Mouse (Mus musculus) heart, adult 2 months (tissue): ENCODE data around the gene B2m.

Experiments
- CTCF ChIP-seq: fragments of 200-600 bp; IDR thresholded peaks from 2 replicates; pipeline ENCODE4 v1.8.1; 2022; ENCODE audit warnings: antibody characterized with exemption, mild to moderate bottlenecking, moderate library complexity
- POLR2A ChIP-seq: fragments of 200-500 bp; IDR thresholded peaks from 2 replicates; pipeline ENCODE4 v1.6.1; 2011; ENCODE audit warnings: mild to moderate bottlenecking, low read depth, low read length, control low read depth; ENCODE audit not compliant: insufficient read depth

GRCm38 (mm10) chr2:122191849-122192248 is 44.4 kb downstream of the B2m start:
- no peak for TF ChIP-seq POLR2A
- no peak for TF ChIP-seq CTCF
